Mouse (Mus musculus) gonadal fat pad, adult 2 months (tissue): ENCODE measurements at regions not wholly inside any gene's neighbourhood (a gene's known extent, or its start where the extent isn't known, plus 50 kb on each side); places are given as distances from the start of the nearest gene placed in this dataset.
"Not testable (repeated sequence)": the region's sequence is repeated elsewhere in the genome, so short reads cannot be mapped to it uniquely, and the experiment has no call there.

Experiments used
- DNase-seq: peaks from one replicate; pipeline ENCODE4 v3.0.0-alpha.2; 2012; ENCODE audit warnings: low read depth

GRCm38 (mm10) chr14:114001377-114001776 is 687.0 kb downstream of the Tpm3-rs7 start:
- DNase-seq: no peak

- DNase-seq: no peak
These were observed 688.0 kb downstream of the Tpm3-rs7 start for GRCm38 (mm10) chr14:114002420-114002819.

GRCm38 (mm10) chr14:114037063-114037462 is 722.7 kb downstream of the Tpm3-rs7 start:
- DNase-seq: no peak

- no peak for DNase-seq
These were observed 724.4 kb downstream of the Tpm3-rs7 start for GRCm38 (mm10) chr14:114038611-114039312.

- DNase-seq: no peak
These were observed 739.3 kb downstream of the Tpm3-rs7 start for GRCm38 (mm10) chr14:114053558-114054235.

GRCm38 (mm10) chr14:114061347-114061746 is 746.9 kb downstream of the Tpm3-rs7 start:
- no peak for DNase-seq

- DNase-seq: no peak
These were observed 748.2 kb downstream of the Tpm3-rs7 start for GRCm38 (mm10) chr14:114062582-114062981.

- no peak for DNase-seq
These were observed 758.8 kb downstream of the Tpm3-rs7 start for GRCm38 (mm10) chr14:114073236-114073635.

- DNase-seq: no peak
These were observed 759.6 kb downstream of the Tpm3-rs7 start for GRCm38 (mm10) chr14:114074011-114074410.

- no peak for DNase-seq
These were observed 792.4 kb downstream of the Tpm3-rs7 start for GRCm38 (mm10) chr14:114106786-114107185.

- DNase-seq: no peak
These were observed 814.1 kb downstream of the Tpm3-rs7 start for GRCm38 (mm10) chr14:114128491-114128890.

- no peak for DNase-seq
These were observed 851.6 kb downstream of the Tpm3-rs7 start for GRCm38 (mm10) chr14:114166005-114166404.

GRCm38 (mm10) chr14:114215609-114216008 is 876.4 kb upstream of the Gpc5 start:
- no peak for DNase-seq

GRCm38 (mm10) chr14:114220868-114221267 is 871.1 kb upstream of the Gpc5 start:
- no peak for DNase-seq

GRCm38 (mm10) chr14:114230711-114231110 is 861.3 kb upstream of the Gpc5 start:
- DNase-seq: no peak

- no peak for DNase-seq
These were observed 837.0 kb upstream of the Gpc5 start for GRCm38 (mm10) chr14:114255037-114255436.

GRCm38 (mm10) chr14:114261657-114262056 is 830.4 kb upstream of the Gpc5 start:
- no peak for DNase-seq

GRCm38 (mm10) chr14:114300611-114301010 is 791.4 kb upstream of the Gpc5 start:
- no peak for DNase-seq

GRCm38 (mm10) chr14:114307479-114307878 is 784.5 kb upstream of the Gpc5 start:
- DNase-seq: no peak

GRCm38 (mm10) chr14:114332662-114333061 is 759.4 kb upstream of the Gpc5 start:
- no peak for DNase-seq

- DNase-seq: peak; percentile 4
These were observed 742.7 kb upstream of the Gpc5 start for GRCm38 (mm10) chr14:114349345-114349744.

- DNase-seq: not testable (repeated sequence)
These were observed 742.2 kb upstream of the Gpc5 start for GRCm38 (mm10) chr14:114349816-114350215.

GRCm38 (mm10) chr14:114352307-114352706 is 739.7 kb upstream of the Gpc5 start:
- DNase-seq: no peak
